Mouse (Mus musculus) hindbrain, embryonic 11.5 days (tissue): Measurements from ENCODE around the gene Vps41. TPM values are rescaled to one million over a fixed set of nuclear protein-coding genes. Genes with fewer than 3 reads are reported as not detected.

Source experiments
- ATAC-seq: fragments of 200-750 bp; cut with Nextera tagmentation; 2 replicates; pipeline ENCODE4 v1.8.0; 2017; ENCODE audit warnings: mild to moderate bottlenecking, moderate TSS enrichment, moderate library complexity; ENCODE audit not compliant: low FRiP score
- DNase-seq: peaks from one replicate; pipeline ENCODE4 v3.0.0-alpha.2; 2015; ENCODE audit warnings: low spot score
- H3K27ac ChIP-seq: fragments of 300-500 bp; sonication (generic); 2 replicates; pipeline ENCODE4 v1.5.1; 2014; ENCODE audit warnings: mild to moderate bottlenecking, low read depth, low read length
- H3K27me3 ChIP-seq: fragments of 300-500 bp; sonication (generic); 2 replicates; pipeline ENCODE4 v1.6.1; 2014; ENCODE audit warnings: mild to moderate bottlenecking, low read length, moderate library complexity, mixed read lengths; ENCODE audit not compliant: control insufficient read depth, insufficient read depth
- H3K36me3 ChIP-seq: fragments of 300-500 bp; sonication (generic); 2 replicates; pipeline ENCODE4 v1.6.1; 2014; ENCODE audit warnings: mild to moderate bottlenecking, low read length, moderate library complexity, mixed read lengths; ENCODE audit not compliant: control insufficient read depth, insufficient read depth
- H3K4me1 ChIP-seq: fragments of 300-500 bp; sonication (generic); replicated peaks from 2 replicates; pipeline ENCODE4 v1.6.1; 2014; ENCODE audit warnings: low read length, mixed read lengths; ENCODE audit not compliant: control insufficient read depth, insufficient read depth
- H3K4me2 ChIP-seq: fragments of 300-500 bp; sonication (generic); replicated peaks from 2 replicates; pipeline ENCODE4 v1.6.1; 2014; ENCODE audit warnings: mild to moderate bottlenecking, low read depth, low read length
- H3K4me3 ChIP-seq: fragments of 300-500 bp; sonication (generic); 2 replicates; pipeline ENCODE4 v1.5.1; 2014; ENCODE audit warnings: low read depth, low read length
- H3K9ac ChIP-seq: fragments of 300-500 bp; sonication (generic); 2 replicates; pipeline ENCODE4 v1.6.1; 2014; ENCODE audit warnings: low read depth, low read length
- H3K9me3 ChIP-seq: fragments of 300-500 bp; sonication (generic); 2 replicates; pipeline ENCODE4 v1.6.1; 2016; ENCODE audit warnings: low read length; ENCODE audit not compliant: control insufficient read depth
- WGBS: fragments of 180-500 bp; shearing (Covaris S2); extraction: QIAGEN DNeasy Blood & Tissue Kit; methylation state at CpG from one replicate; pipeline ENCODE4 v1.1.7; 2014; 5-methylcytosine and 5-hydroxymethylcytosine counted together
- polyA plus RNA-seq: library from polyadenylated mRNA; unstranded; fragments of >200 nt; fragmentation: Nextera tagmentation; extraction: Ambion mirVana; gene quantifications from 2 replicates; pipeline ENCODE4 v1.2.1, GENCODE M21; 2014

Vps41 gene
- polyA plus RNA-seq, 1 experiment from 2014 or later = 103 TPM

- no peak overlapping the region for H3K27ac ChIP-seq
- WGBS = 89% methylated on average over 4 of the region's 4 CpGs
- H3K4me3 ChIP-seq = no peak overlapping the region
- DNase-seq = no peak
- ATAC-seq = no peak
- H3K9me3 ChIP-seq = no peaks in the 10 kb centered on the region
- no peak overlapping the region for H3K9ac ChIP-seq
- H3K4me2 ChIP-seq = no peak overlapping the region
- no peaks in the 10 kb centered on the region for H3K27me3 ChIP-seq
- H3K4me1 ChIP-seq = no peaks in the 10 kb centered on the region
- no peaks in the 10 kb centered on the region for H3K36me3 ChIP-seq
Observed at GRCm38 (mm10) chr13:18842556-18842955, 125.5 kb downstream of the Vps41 start.

GRCm38 (mm10) chr13:18843546-18843945 is 126.5 kb downstream of the Vps41 start:
- WGBS = 87% methylated on average over 1 of the region's 1 CpGs
- no peak for ATAC-seq
- no peaks in the 10 kb centered on the region for H3K9me3 ChIP-seq
- H3K27ac ChIP-seq = no peak overlapping the region
- no peak overlapping the region for H3K4me2 ChIP-seq
- no peak for DNase-seq
- H3K4me3 ChIP-seq = no peak overlapping the region
- H3K9ac ChIP-seq = no peak overlapping the region
- H3K27me3 ChIP-seq = no peaks in the 10 kb centered on the region
- H3K4me1 ChIP-seq = no peaks in the 10 kb centered on the region
- no peaks in the 10 kb centered on the region for H3K36me3 ChIP-seq

- no peak for ATAC-seq
Observed at GRCm38 (mm10) chr13:18847386-18847785, 130.3 kb downstream of the Vps41 start.

GRCm38 (mm10) chr13:18849563-18849962 is 132.5 kb downstream of the Vps41 start:
- H3K4me1 ChIP-seq = no peaks in the 10 kb centered on the region
- no peak overlapping the region for H3K4me2 ChIP-seq
- ATAC-seq (no peak), DNase-seq (no peak)
- H3K27ac ChIP-seq = no peak overlapping the region
- no peak overlapping the region for H3K4me3 ChIP-seq
- H3K9me3 ChIP-seq = no peaks in the 10 kb centered on the region
- H3K27me3 ChIP-seq = no peaks in the 10 kb centered on the region
- H3K36me3 ChIP-seq = no peaks in the 10 kb centered on the region
- H3K9ac ChIP-seq = no peak overlapping the region

More at GRCm38 (mm10) chr13:18847386-18847785, 130.3 kb downstream of the Vps41 start:
- no peaks in the 10 kb centered on the region for H3K27me3 ChIP-seq
- no peak for DNase-seq
- H3K4me1 ChIP-seq = no peaks in the 10 kb centered on the region
- H3K9ac ChIP-seq = no peak overlapping the region
- no peaks in the 10 kb centered on the region for H3K9me3 ChIP-seq
- H3K4me2 ChIP-seq = no peak overlapping the region
- H3K36me3 ChIP-seq = no peaks in the 10 kb centered on the region
- H3K4me3 ChIP-seq = no peak overlapping the region
- 79% methylated on average over 3 of the region's 3 CpGs for WGBS
- H3K27ac ChIP-seq = no peak overlapping the region

GRCm38 (mm10) chr13:18851182-18851581 is 134.1 kb downstream of the Vps41 start:
- Histone ChIP-seq H3K4me2 (no peak overlapping the region), H3K4me3 (no peak overlapping the region), H3K27me3 (no peaks in the 10 kb centered on the region), H3K4me1 (no peaks in the 10 kb centered on the region), H3K27ac (no peak overlapping the region), H3K9ac (no peak overlapping the region), H3K9me3 (no peaks in the 10 kb centered on the region), H3K36me3 (no peaks in the 10 kb centered on the region)
- 80% methylated on average over 4 of the region's 4 CpGs for WGBS
- ATAC-seq = no peak
- no peak for DNase-seq

GRCm38 (mm10) chr13:18852718-18853117 is 135.6 kb downstream of the Vps41 start:
- WGBS = 66% methylated on average over 8 of the region's 8 CpGs
- ATAC-seq = no peak
- no peak overlapping the region for H3K27ac ChIP-seq
- no peak for DNase-seq
- no peak overlapping the region for H3K4me2 ChIP-seq
- H3K27me3 ChIP-seq = no peaks in the 10 kb centered on the region
- no peak overlapping the region for H3K9ac ChIP-seq
- no peaks in the 10 kb centered on the region for H3K36me3 ChIP-seq
- no peaks in the 10 kb centered on the region for H3K4me1 ChIP-seq
- H3K9me3 ChIP-seq = no peaks in the 10 kb centered on the region
- H3K4me3 ChIP-seq = no peak overlapping the region

- Histone ChIP-seq H3K4me1 (no peaks in the 10 kb centered on the region), H3K4me3 (no peak overlapping the region), H3K36me3 (no peaks in the 10 kb centered on the region), H3K27ac (no peak overlapping the region), H3K9ac (no peak overlapping the region), H3K27me3 (no peaks in the 10 kb centered on the region), H3K4me2 (no peak overlapping the region), H3K9me3 (no peaks in the 10 kb centered on the region)
- ATAC-seq (peak; percentile 85), DNase-seq (peak; percentile 8)
- 68% methylated on average over 8 of the region's 8 CpGs for WGBS
Observed at GRCm38 (mm10) chr13:18856026-18856802, 139.1 kb downstream of the Vps41 start.

GRCm38 (mm10) chr13:18858183-18858582 is 141.1 kb downstream of the Vps41 start:
- no peaks in the 10 kb centered on the region for H3K4me1 ChIP-seq
- DNase-seq = no peak
- H3K27ac ChIP-seq = no peak overlapping the region
- no peak overlapping the region for H3K4me2 ChIP-seq
- no peaks in the 10 kb centered on the region for H3K36me3 ChIP-seq
- no peak for ATAC-seq
- no peaks in the 10 kb centered on the region for H3K9me3 ChIP-seq
- no peak overlapping the region for H3K9ac ChIP-seq
- WGBS = 87% methylated on average over 4 of the region's 4 CpGs
- no peaks in the 10 kb centered on the region for H3K27me3 ChIP-seq
- no peak overlapping the region for H3K4me3 ChIP-seq

GRCm38 (mm10) chr13:18859389-18859788 is 142.3 kb downstream of the Vps41 start:
- 94% methylated on average over 3 of the region's 3 CpGs for WGBS
- Histone ChIP-seq H3K4me1 (no peaks in the 10 kb centered on the region), H3K36me3 (no peaks in the 10 kb centered on the region)

More at GRCm38 (mm10) chr13:18859389-18859788, 142.3 kb downstream of the Vps41 start:
- no peaks in the 10 kb centered on the region for H3K9me3 ChIP-seq
- H3K27ac ChIP-seq = no peak overlapping the region
- no peak overlapping the region for H3K4me2 ChIP-seq
- H3K27me3 ChIP-seq = no peaks in the 10 kb centered on the region
- no peak for DNase-seq
- ATAC-seq = no peak
- no peak overlapping the region for H3K9ac ChIP-seq
- H3K4me3 ChIP-seq = no peak overlapping the region
